Mouse (Mus musculus): ENCODE measurements around the gene Zfp809. TPM values are rescaled to one million over a fixed set of nuclear protein-coding genes. Genes with fewer than 3 reads are reported as not detected.
"Not testable (repeated sequence)": the region's sequence is repeated elsewhere in the genome, so short reads cannot be mapped to it uniquely, and the experiment has no call there.

The Zfp809 gene
- 46.4 and 52.1 TPM in 2 replicates for total RNA-seq (2021)
- long read RNA-seq, partial matches to known transcripts, result 0 of 17 reads
- long read RNA-seq, other reads (novel, unspliced or antisense), result 9 of 17 reads

DNA sequence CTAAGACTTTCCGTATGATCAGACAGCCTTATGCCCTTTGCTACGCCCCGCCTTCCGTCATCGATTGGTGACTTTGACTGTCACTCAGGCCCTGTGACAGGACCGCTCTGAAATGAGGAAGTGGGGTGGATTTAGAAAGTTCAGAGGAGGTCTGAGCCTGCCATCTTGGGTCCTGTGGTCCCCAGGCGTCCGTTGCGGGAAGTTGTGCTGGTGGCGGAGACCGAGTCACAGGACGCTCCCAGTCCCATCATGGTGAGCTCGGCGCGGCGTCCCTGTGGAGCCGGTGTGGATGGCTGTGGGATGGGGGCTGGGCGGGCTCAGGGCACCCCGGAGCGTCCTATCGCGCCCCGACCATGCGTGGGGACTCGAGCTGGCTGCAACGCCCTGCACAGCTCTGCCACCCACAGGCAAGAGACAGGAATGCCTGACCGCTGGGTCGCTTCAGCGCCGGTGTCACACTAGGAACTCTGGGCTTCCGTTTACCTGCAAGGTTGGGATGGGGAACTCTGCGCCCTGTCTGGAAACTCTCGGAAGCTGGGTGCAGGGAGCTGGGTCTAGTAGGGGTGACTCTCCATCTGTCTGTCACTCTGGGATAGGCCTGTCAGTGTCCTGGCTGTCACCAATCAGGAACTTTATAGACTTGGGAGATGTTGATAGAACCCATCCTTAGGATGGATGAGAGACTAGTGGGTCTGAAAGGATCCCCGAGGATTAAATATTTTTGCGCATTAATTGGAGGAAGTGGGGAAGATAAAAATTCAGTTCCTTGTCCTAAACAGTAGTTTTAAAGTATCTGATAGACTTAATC lies at the start of gene Zfp809:
Zfp809 (plus strand) TSS at position 134 of the 808 bp plus-strand sequence.
- peak; percentile 99 for DNase-seq

DNA sequence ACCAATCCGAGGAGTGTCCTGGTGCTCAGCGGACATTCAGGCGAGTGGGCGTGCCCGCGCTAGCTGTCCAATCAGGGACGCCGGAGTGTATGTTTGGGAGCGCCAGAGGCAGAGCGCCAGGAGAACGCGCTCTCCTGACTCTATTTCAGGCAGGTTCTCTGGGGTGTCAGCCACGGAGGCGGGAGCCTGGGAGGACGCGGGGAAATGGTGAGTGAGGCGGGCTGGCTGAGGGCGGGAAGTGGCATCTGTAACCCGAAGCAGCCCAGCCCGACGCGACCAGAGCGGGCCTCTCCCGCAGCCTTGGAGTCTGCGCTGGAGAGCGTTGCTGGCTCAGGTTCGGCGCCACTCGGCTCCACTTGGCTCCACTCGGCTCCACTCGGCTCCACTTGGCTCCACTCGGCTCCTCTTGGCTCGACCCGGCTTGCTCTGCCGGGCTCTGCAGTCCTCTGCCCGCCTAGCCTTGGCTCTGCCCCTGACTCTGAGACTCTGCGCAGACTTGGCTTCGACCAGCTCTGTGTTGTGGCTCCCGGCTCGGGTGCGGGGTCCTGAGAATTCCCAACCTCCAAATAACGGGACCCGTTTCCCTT lies 37.4 kb upstream of the Zfp809 start, which contains the start of gene Zfp872:
Zfp872 (plus strand) TSS at position 66 of the 587 bp plus-strand sequence.
- peak; percentile 76 for DNase-seq

DNA sequence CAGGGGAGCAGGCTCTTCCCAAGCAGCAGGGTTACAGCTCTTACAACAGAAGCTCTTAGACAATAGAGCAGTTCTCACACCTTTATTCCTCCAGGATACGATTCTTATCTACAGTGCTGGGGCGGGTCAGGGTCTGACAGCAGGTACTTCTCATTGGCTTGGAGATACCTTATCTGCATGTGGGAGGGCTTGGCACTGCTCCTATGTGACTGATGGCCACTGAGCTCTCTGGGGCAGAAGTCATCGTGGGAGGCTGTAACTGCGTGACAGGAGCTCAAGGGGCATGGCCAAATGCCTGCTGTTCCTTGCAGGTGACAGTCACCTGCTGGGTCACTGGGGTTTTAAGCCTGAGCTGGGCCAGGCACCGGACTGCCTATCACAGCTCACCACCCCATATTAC lies 29.1 kb upstream of the Zfp809 start:
- no peak for DNase-seq

DNA sequence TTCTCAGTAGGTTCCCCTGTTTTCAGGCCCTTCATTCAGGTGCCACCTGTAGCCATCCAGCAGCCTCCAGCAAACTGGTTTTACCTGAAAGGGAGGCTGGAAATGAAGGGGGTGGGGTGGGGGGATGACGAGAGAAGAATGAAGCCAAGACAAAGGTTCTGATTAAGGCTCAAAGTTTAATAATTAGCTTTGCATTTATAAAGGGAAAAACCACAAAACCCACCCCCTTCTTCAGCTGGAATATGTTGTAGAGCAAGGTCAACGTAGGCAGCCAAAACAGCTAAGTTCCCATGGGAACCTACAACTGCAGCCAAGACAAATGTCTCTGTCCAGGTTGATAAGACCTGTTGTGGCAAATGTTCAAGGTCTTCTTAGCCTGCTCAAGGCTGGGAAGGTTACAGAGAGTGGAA lies 11.7 kb upstream of the Zfp809 start:
- no peak for DNase-seq

DNA sequence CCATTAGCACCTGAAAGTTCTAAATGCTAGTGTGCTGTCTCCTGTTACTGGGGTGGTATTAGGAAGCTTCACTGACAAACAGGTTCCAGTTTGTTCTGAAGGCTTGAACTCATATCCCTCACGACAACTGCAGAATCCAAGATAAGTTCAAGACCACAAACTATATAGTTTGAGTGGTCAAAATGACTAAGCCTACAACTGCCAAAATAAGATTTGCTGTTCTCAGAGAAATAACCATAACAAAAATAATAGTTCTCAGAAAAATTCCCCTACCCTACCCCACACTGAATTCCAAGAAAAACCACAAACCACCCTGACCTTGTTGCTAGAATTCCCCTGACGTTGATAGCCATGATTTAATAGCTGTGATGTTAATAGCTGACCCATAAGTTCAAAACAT lies 11.0 kb upstream of the Zfp809 start:
- no peak for DNase-seq

DNA sequence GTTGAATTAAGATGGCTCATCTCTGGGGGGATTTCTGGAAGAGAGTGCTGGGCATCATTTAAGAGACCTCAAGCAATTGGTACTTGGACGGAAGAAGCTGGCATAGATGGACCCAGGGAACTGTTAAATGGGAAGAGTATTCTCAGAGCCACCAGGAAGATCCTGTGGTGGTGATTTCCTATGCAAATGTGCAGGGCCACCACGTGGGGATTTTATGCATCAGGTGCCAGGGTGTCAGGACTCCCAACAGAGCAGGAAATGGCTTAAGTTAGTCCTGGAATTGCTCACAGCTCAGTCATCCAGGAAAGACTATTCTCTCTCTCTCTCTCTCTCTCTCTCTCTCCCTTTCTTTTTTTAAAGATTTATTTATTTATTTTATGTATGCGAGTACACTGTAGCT lies 8.8 kb upstream of the Zfp809 start:
- DNase-seq, result no peak

DNA sequence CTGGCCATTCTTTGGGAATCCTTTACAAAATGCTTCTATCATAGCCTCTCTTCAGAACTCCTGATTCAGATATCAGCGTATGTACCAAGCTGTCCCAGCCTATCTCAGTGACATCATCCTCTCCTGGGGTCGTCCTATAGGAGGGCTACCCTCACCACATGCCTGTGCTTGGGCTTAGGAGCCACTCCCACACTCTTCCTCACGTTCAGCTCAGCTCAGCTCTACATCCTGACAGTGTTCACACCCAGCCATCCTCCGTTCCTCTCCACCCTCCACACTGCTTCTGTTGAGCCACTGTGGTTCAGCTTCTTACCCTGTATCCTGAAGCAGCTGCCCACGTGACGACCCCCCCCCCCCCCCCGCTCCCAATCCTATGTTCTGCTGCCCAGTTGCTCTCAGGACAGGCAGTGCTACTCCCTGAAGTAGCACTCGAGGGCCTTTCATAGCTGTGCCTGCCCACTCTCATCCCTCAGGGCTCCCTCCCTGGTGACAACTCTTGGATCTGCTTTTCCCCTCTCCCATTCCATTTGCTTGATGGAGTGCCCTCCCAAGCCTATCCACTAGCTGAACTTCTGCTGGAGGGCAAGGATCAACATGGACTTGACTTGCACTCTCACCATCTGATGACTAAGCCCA lies 7.5 kb upstream of the Zfp809 start:
- DNase-seq, result no peak

DNA sequence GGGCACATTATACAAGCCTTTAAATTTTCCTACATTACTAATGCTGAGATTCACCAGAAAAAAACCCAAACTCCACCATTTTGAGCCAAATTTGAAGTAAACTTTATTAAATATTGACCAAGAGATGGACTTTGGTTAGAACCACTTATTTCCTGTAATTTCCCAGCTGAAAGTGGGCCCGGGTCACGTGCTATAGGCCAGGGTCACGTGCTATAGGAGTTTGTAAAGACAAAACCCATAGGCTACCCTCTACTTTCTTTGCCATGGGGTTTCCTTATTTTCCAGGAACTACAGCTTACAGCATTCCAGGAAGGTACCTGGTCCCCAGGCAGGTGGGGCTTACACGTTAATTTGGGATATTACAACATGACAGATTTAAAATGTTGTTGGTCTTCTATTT lies 1.4 kb upstream of the Zfp809 start:
- no peak for DNase-seq

DNA sequence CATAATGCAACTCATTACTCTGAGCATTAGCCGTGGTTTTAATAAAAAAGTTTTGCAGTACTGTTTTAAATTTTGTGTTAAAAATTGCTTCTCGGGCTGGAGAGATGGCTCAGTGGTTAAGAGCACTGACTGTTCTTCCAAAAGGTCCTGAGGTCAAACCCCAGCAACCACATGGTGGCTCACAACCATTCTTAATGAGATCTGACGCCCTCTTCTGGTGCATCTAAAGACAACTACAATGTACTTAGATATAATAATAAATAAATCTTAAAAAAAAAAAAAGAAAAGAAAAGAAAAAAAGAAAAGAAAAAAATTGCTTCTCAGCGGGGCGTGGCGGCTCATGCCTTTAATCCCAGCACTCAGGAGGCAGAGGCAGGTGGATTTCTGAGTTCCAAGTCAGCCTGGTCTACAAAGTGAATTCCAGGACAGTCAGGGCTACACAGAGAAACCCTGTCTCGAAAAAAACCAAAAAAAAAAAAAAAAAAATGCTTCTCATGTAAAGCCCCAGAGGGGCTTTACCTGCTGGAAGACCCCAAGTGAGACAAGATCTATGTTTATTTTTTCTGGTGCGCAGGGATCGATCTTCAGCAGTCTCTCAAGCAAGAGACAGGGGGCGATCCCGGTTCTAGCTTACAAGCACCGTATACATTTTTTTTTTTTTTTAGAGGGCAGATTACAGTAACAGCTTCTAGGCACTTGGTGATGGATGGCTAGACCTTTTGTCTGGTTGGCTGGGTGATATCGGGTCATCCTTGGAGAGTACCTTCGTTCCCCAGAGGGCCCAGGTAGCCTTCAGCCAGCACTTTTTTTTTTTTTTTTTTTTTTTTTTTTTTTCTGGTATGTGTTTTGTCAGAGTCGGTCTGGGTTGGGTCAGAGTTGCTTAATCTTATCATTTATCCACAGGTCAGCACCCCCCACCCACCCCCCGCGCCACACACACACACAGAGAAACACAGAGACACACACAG lies 694 bp upstream of the Zfp809 start:
- DNase-seq, result no peak

DNA sequence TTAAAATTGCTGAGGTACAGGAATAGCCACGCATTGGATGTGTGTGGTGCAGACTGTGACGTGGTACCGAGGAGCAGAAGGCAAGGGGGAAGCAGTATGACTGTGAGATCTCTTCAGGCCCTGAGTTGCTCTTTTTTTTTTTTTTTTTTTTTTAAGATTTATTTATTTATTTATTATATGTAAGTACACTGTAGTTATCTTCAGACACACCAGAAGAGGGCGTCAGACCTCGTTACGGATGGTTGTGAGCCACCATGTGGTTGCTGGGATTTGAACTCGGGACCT lies 817 bp downstream of the Zfp809 start:
- not testable (repeated sequence) for DNase-seq

DNA sequence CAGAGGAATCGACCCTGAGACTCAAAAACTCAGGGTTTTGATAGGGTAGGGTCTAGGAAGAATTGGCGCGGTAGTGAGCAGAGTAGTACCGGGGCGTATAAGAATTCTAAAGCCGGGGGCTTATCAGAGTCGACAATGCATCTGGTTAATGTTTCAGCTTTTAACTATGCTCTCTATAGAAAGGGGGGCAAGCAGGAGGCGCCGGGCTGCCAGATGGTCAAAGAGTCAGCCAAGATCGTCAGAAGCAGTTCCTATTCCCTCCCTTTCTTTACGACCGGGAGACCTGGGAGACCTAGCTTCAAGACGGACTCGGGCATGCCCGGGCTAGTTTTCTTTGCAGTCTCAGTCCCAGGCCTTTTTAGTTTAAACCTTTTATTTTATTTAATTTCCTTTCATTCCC lies 1.3 kb downstream of the Zfp809 start:
- DNase-seq, result no peak

DNA sequence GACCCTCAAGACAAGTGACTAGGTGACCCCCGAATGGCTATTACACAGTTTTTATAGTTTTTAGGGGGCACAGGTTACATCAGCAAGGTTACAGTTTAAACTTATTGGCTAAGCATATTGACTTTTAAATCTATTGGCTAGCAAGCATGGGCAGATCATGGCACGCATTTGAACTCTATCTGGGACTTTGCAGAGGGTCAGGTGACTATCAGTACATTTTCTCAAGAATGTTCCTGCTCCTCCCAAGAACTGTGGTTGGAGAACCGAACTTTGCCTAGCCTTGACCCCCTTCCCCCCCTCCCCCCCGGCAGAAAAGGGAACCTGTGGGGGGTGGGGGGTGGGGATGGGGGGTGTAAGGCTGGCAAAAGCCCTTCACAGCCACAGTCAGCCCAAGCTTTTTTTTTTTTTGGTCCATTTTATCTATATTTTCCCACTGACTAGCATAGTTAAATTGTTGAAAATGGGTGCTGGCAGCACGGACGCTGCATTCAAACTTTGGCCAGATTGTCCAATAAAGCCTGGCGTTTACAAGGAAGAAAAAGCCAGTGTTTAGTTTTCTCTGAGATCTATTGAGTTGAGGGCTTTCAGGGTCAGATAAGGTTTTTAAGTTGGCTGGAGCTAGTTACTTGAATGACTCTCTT lies 4.0 kb downstream of the Zfp809 start:
- no peak for DNase-seq

DNA sequence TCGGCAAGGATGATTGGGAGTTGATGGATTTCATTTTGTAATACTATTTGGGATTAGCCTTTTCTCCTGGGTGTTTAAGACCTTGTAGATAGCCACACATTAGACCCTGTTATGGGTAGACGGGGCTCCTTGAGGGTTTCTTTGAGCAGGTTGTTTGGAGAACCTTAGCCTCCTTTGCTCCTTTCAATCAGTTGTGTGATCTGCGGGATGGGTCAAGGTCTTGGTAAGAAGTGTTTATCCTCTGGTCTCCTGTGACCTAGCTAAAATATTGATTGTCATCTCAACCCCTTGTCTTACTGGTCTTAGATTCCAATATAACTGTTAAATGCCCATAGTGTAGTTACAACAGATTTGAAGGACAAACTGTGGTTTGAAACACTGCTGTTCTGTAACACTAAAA lies 4.5 kb downstream of the Zfp809 start:
- no peak for DNase-seq

DNA sequence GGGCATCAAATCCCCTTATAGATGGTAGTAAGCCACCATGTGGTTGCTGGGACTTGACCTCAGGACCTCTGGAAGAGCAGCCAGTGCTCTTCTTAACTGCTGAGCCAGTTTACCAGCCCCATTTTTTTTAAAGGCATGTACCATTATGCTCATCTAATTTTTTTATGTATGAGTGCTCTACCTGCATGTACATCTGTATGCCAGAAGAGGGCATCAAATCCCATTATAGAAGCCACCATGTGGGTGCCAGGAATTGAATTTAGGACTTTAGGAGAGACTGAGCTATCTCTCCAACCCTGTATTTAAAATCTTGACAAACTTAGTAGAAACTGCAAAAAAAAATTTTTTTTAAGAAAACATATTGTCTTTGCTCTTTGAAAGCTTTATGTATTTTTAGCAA lies 5.0 kb downstream of the Zfp809 start:
- DNase-seq, result no peak

DNA sequence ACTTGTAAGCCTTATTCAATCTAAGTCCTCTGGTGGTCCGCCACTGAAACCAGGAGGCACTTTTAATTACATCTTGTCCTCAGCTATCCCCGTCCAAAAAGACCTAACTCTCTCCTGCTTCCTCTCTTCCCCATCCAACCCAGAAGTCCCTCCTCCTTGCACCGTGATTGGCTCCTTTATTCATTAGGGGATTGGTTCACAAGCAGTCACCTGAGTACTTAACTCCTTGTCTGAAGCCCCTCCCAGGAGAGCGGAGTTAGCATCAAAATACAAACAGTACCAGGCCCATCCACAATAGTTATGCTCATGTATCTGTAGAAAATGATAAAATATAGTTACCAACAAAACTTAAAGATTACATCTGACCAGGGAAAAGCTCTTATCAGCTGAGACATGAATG lies 14.5 kb downstream of the Zfp809 start:
- no peak for DNase-seq

DNA sequence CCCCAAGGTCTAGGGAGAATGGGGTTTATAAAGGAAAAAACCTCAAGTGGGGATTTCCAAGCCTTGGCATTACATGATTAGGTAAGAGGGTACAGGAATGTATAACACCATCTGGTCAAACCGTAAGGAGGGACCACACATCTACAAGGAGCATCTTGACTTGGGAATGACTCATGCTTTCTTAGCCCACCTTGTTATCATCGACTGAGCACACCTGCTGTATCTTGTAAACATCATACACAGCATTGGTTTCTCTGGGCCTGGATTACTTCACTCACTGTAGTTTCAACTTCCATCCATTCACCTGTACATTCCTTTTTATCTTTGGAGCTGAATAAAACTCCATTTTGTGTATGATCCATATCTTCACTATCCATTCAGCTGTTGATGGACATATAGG lies 18.7 kb downstream of the Zfp809 start:
- DNase-seq, result no peak

DNA sequence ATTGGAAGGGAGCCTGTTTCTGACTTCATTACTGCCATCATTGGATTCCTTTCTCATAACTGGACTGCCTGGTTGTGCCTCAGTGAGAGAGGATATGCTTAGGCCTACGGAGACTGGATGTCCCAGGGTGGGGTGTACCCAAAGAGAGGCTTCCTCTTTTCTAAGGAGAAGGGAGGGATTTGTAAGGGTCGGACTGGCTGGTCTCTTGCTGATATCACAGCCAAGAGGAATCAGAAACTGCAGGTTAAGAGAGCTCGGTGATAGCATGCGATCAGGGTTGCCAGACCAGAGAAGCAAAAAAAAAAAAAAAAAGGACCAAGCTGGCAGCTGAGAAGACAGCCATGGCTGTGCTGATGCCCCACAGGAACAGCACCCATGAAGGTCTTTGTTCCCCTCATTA lies 31.1 kb downstream of the Zfp809 start:
- no peak for DNase-seq

DNA sequence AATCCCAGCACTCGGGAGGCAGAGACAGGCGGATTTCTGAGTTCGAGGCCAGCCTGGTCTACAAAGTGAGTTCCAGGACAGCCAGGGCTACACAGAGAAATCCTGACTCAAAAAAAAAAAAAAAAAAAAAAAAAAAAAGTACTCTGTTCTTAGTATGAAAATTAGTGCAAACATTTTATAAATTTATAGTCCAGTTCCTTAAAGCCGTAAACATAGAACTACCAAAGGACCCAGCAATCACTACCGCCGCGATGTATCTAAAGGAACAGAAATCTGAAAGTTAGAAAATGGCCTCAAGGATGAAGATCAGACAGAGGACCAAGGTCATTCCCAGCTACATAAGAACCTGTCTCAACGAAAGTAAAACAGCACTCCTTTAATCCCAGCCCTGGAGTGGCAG lies 33.3 kb downstream of the Zfp809 start:
- DNase-seq, result no peak

DNA sequence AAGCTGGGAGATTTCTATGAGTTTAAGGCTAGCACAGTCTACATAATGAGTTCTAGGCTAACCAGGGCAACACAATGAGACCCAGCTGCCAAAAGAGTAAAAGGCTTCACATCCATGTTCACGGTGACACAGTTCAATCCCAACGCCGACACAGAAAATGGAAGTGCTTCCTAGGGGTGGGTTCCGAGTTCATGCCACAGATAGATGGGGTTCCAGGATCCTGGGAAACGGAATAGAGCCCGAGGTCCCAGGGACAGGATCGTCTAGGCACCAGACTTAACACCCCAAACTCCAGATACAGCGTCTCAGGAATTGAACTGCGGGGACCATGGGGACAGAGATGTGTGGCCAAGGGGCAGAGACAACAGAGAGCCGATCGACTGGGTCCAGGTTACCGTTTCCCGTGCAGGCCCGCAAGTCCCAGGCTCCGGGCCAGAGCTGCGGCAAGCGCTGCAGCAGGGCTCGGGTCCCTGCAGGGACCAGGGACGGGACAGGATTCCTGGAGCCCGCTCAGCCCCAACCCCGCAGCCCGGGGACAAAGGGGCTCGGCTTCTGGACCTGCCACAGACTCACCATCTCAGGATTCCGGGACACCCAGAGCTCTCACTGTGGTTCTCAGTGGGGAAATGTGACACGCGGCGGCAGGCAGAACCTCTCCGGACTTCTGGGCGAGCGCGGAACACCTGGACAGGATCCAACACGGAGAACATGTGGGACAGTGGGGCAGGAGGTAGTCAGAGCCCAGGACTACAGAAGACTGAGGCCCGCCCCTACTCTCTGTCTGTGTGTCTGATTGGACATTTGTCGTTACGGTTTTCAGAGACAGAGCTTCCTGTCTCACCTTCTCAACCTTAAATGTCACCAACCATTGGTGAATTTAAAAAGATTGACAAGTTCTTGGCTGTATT lies 33.9 kb downstream of the Zfp809 start, which contains the start of gene Zfp599:
Zfp599 (minus strand) TSS at position 712 of the 908 bp plus-strand sequence.
- DNase-seq, result peak; percentile 67

DNA sequence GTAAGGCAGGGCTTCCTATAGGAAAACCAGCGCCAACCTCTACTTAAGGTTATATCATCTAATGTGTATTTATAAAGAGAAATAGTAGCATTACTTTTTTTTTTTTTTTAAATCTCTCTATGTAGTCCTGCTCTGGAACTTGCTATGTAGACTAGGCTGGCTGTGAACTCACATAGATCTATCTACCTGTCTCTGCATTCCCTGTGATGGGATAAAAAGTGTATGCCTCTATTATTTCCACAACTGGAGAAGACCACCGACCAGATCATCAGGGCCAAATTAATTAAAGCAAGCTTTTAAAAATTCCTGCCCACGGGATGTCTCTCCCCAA lies 34.5 kb downstream of the Zfp809 start:
- DNase-seq, result no peak

DNA sequence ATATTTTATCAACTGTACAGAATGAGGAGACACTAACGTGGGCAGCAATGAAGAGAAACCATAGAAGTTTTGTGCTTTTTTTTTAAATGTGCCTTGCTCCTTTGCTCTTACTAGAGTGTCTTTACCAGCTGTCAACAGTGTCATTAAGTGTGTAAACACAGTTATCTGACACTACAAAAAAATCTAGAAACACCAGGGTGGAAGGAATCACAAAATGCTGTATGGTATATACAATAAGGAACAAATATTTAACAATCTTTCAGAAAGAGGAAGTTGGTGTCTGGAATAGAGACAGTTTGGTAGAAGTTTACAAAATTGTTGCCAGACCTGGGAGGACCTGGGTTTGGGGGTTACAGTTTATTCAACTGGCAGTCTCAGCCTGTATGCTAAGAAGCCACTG lies 36.1 kb downstream of the Zfp809 start:
- DNase-seq, result no peak
